Mouse (Mus musculus) forebrain, embryonic 14.5 days (tissue): ENCODE measurements around the gene Tbcd. TPM values are rescaled to one million over a fixed set of nuclear protein-coding genes. Genes with fewer than 3 reads are reported as not detected.

ENCODE experiments used
- ATAC-seq: fragments of 200-750 bp; cut with Nextera tagmentation; 2 replicates; pipeline ENCODE4 v1.8.0; 2017; ENCODE audit warnings: mild to moderate bottlenecking, moderate library complexity
- DNase-seq: peaks from one replicate; pipeline ENCODE4 v3.0.0-alpha.2; 2015; ENCODE audit warnings: low spot score
- H3K27ac ChIP-seq: fragments of 300-500 bp; sonication (generic); 2 replicates; pipeline ENCODE4 v1.5.1; 2014; ENCODE audit warnings: low read depth, mild to moderate bottlenecking, control low read depth, low read length, moderate library complexity
- H3K27me3 ChIP-seq: fragments of 300-500 bp; sonication (generic); replicated peaks from 2 replicates; pipeline ENCODE4 v1.6.1; 2014; ENCODE audit warnings: low read length, control low read depth, mixed read lengths; ENCODE audit not compliant: control insufficient read depth, insufficient read depth
- H3K36me3 ChIP-seq: fragments of 300-500 bp; sonication (generic); 2 replicates; pipeline ENCODE4 v1.6.1; 2014; ENCODE audit warnings: low read length, control low read depth; ENCODE audit not compliant: control insufficient read depth, insufficient read depth
- H3K4me1 ChIP-seq: fragments of 300-500 bp; sonication (generic); 2 replicates; pipeline ENCODE4 v1.6.1; 2014; ENCODE audit warnings: antibody characterized with exemption, low read length, control low read depth; ENCODE audit not compliant: control insufficient read depth, insufficient read depth
- H3K4me2 ChIP-seq: fragments of 300-500 bp; sonication (generic); 2 replicates; pipeline ENCODE4 v1.6.1; 2014; ENCODE audit warnings: mild to moderate bottlenecking, control low read depth, low read length
- H3K4me3 ChIP-seq: fragments of 300-500 bp; sonication (generic); 2 replicates; pipeline ENCODE4 v1.5.1; 2014; ENCODE audit warnings: low read depth, low read length, control low read depth
- H3K9ac ChIP-seq: fragments of 300-500 bp; sonication (generic); 2 replicates; pipeline ENCODE4 v1.6.1; 2014; ENCODE audit warnings: mild to moderate bottlenecking, low read length, control low read depth, moderate library complexity
- H3K9me3 ChIP-seq: fragments of 300-500 bp; sonication (generic); replicated peaks from 2 replicates; pipeline ENCODE4 v1.6.1; 2016; ENCODE audit warnings: low read length, control low read depth, mixed read lengths; ENCODE audit not compliant: control insufficient read depth
- WGBS: fragments of 180-500 bp; shearing (Covaris S2); extraction: QIAGEN DNeasy Blood & Tissue Kit; methylation state at CpG from one replicate; pipeline ENCODE4 v1.1.7; 2014; 5-methylcytosine and 5-hydroxymethylcytosine counted together
- polyA plus RNA-seq: library from polyadenylated mRNA; unstranded; fragments of >200 nt; fragmentation: Nextera tagmentation; extraction: Ambion mirVana; gene quantifications from 2 replicates; pipeline ENCODE4 v1.2.1, GENCODE M21; 2014

Gene Tbcd
- polyA plus RNA-seq, 1 experiment from 2014 or later: 33.8 TPM

DNA sequence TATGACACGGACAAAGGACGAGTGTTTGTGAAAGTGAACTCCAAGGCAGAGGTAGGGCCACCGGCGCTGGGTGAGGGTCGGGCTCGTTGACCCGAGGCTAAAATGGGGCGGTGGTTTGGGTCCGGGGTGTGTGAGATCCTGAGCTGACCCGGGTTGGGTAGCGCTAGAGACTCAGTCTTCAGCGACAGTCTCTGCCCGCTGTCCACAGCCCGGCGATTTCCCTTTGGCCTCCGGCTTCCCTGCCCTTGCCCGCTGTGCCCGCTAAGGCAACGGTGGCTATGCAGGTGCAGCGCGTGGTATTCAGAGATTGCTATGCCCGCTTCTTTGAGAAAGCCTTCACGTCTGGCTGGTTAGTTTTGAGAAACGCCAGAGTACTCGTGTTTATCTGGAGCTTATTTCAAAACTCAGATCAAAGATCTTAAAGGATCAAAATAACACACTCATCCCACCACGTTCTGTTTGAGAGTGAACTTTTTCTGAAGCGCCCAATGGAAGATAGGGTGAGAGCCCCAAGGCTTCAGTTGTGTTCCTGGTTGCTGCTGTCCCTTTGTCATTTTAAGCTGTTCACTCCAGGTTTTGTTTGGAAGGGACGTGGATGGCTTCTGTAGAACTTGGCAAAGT, 30.1 kb upstream of the Tbcd start:
- ATAC-seq (peak; percentile 65), DNase-seq (peak; percentile 14)
- H3K27me3 ChIP-seq: no peaks in the 10 kb centered on the region
- H3K27ac ChIP-seq: no peak overlapping the region
- 0 out of 2 replicates have a peak, but pooled peaks cover 5% of the 10 kb centered on the region for H3K4me1 ChIP-seq
- H3K36me3 ChIP-seq: no peaks in the 10 kb centered on the region
- WGBS: 1% methylated on average over 28 of the region's 28 CpGs
- peak overlapping the region; percentile 77 for H3K9ac ChIP-seq
- peak overlapping the region; percentile 64 for H3K4me2 ChIP-seq
- peak overlapping the region; percentile 70 for H3K4me3 ChIP-seq
- H3K9me3 ChIP-seq: no peaks in the 10 kb centered on the region

DNA sequence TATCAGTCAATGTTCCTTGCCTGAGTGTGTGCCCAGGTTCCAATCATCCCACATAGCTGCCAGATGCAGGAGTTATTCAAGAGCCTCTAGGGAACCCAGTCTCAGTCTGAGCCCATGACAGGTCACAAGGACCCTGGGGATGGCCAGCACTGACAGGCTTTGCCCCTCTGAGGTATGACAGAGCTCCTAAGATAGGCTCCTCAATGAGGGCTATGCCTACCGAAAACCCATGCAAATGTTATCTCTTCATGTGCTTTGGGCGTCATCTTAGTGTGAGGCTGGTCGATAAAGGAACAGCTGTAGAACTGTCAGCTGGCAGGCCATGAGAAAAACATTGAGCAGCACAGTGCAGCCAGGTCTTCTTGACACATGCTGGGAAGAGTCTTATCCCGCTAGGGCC, 18.4 kb upstream of the Tbcd start:
- DNase-seq (no peak), ATAC-seq (no peak)
- 87% methylated on average over 4 of the region's 4 CpGs for WGBS
- Histone ChIP-seq H3K4me3 (no peak overlapping the region), H3K27me3 (no peaks in the 10 kb centered on the region), H3K9ac (no peak overlapping the region), H3K4me1 (peaks cover 4% of the 10 kb centered on the region; the same call in 1 of the 2 replicates), H3K9me3 (no peaks in the 10 kb centered on the region), H3K27ac (no peak overlapping the region), H3K36me3 (peaks cover 10% of the 10 kb centered on the region; the same call in 1 of the 2 replicates), H3K4me2 (no peak overlapping the region)

DNA sequence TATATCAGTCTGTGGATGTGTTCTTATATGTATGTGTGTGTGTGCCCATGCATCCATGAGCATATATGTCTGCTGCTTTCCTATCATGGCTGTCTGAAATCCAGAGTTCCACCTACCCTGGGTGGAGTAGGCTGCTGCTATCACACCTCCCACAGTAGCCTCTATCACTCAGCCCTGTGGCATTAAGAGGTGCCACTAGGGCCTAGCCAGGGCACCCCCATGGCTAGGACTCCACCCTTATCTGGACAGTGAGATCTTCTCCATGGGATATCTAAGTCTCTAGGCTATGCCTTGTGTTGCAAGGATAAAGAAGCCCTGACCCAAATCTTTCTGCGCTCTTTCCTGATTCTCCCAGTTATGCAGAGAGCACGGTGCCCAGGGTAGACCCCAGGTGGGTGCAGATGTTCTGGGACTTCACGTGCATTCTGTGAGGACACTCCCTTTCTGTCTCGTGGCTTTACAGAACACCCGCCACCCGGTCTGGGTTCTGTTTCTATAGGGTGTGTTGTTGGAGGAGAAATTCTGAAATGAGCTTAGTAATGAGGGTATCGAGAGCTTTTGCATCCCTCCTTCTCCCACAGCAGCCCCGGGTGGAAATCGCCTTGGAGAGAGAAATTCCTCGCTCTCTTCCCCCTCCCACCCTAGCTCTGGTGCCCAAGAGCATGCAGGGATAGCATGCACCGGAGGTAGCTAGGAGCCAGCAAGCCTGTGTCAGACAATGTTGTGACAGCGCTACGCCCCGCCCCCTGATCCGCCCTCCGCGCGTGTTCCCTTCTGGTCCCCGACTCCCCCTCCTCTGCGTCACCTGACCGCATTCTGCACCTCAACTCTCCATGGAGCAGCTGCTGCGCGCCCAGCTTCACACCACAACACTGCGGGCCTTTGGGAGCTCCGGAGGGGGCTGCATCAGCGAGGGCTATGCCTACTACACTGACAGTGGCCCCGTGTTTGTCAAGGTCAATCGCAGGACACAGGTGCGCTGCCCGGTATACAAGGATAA, 17.3 kb upstream of the Tbcd start, which contains the start of gene Fn3k:
TSS of gene Fn3k (plus strand) at position 758 of the 1,000 bp plus-strand sequence.
- peaks cover 4% of the 10 kb centered on the region; the same call in 1 of the 2 replicates for H3K4me1 ChIP-seq
- peak; percentile 99 for ATAC-seq
- peak; percentile 93 for DNase-seq
- WGBS: 7% methylated on average over 30 of the region's 30 CpGs
- peaks cover 1% of the 10 kb centered on the region; the same call in 1 of the 2 replicates for H3K36me3 ChIP-seq
- H3K4me3 ChIP-seq: peak within 1 kb of the TSS; percentile 37
- H3K4me2 ChIP-seq: peak within 1 kb of the TSS; percentile 73
- no peaks in the 10 kb centered on the region for H3K9me3 ChIP-seq
- H3K27me3 ChIP-seq: no peaks in the 10 kb centered on the region
- H3K9ac ChIP-seq: peak within 1 kb of the TSS; percentile 63
- peak within 1 kb of the TSS; percentile 23; the same call in 1 of the 2 replicates for H3K27ac ChIP-seq

DNA sequence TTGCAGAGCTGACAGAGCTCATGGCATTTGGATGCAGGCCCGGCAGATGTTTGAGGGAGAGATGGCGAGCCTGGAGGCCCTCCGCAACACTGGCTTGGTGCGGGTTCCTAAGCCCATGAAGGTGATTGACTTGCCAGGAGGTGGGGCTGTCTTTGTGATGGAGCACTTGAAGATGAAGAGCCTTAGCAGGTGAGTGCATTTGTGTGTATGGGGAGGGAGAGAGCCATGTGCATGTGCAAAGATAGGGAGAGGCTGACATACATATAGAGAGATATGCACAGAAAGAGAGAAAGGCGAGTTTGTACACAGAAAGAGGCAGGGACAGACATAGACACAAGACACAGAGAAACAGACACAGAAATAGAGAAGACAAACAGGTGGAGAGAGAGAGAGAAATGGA, 14.5 kb upstream of the Tbcd start:
- DNase-seq: no peak
- H3K4me3 ChIP-seq: no peak overlapping the region
- 74% methylated on average over 5 of the region's 5 CpGs for WGBS
- H3K9me3 ChIP-seq: no peaks in the 10 kb centered on the region
- H3K4me1 ChIP-seq: peaks cover 4% of the 10 kb centered on the region; the same call in 1 of the 2 replicates
- no peak overlapping the region for H3K4me2 ChIP-seq
- ATAC-seq: no peak
- no peak overlapping the region for H3K27ac ChIP-seq
- no peaks in the 10 kb centered on the region for H3K36me3 ChIP-seq
- H3K27me3 ChIP-seq: no peaks in the 10 kb centered on the region
- no peak overlapping the region for H3K9ac ChIP-seq

DNA sequence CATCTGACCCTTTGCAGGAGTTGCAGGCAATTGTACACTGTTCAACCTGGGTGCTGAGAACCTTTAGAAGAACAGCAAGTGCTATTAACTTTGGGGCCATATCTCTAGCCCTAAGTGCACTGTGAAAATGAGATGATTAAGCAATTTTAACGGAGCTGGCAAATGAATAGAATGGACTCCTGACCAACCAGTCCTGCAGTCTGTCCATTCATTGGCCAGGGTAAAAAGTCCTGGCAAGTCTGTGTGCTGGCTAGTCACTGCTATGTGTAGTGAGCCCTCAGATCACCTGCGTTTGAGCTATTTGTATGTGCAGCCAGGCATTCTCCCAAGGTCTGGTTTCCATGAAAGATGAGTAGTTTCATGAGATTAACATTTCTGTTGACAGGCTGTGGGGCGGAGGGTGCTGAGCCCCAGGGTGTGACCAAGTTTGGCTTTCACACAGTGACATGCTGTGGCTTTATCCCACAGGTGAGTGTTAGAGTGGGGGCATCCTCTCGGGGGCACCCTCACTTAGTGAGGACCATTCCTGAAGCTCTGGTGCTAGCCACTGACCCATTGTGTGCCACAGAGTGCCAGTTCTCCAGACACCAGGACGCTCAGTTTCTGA, 12.0 kb upstream of the Tbcd start:
- no peaks in the 10 kb centered on the region for H3K9me3 ChIP-seq
- no peak overlapping the region for H3K4me3 ChIP-seq
- H3K27ac ChIP-seq: no peak overlapping the region
- no peaks in the 10 kb centered on the region for H3K27me3 ChIP-seq
- ATAC-seq (no peak), DNase-seq (no peak)
- no peak overlapping the region for H3K4me2 ChIP-seq
- no peaks in the 10 kb centered on the region for H3K36me3 ChIP-seq
- no peak overlapping the region for H3K9ac ChIP-seq
- 69% methylated on average over 5 of the region's 5 CpGs for WGBS
- H3K4me1 ChIP-seq: no peaks in the 10 kb centered on the region

DNA sequence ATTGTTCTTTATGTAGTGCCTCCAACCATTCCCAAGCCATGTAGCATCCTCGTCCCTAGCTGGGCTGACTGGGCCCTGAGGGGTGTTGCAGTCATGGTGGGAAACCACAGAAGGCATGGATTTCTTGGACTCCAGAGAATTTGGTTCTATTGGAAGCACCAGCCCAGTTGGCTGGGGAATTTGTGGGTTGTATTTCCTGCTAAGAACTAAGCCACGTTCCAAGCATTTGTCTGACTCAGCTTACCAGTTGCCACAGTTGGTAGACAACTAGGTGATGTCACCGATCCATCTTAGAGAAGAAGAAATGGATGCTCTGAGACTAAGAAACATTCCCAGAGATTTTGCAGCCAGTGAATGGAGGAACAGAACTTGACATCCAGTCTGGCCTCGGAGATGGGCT, 10.1 kb upstream of the Tbcd start:
- WGBS: 85% methylated on average over 4 of the region's 4 CpGs
- H3K4me1 ChIP-seq: no peaks in the 10 kb centered on the region
- no peak overlapping the region for H3K27ac ChIP-seq
- DNase-seq (no peak), ATAC-seq (no peak)
- H3K4me3 ChIP-seq: no peak overlapping the region
- no peaks in the 10 kb centered on the region for H3K36me3 ChIP-seq
- no peaks in the 10 kb centered on the region for H3K9me3 ChIP-seq
- H3K9ac ChIP-seq: no peak overlapping the region
- H3K27me3 ChIP-seq: no peaks in the 10 kb centered on the region
- H3K4me2 ChIP-seq: no peak overlapping the region

DNA sequence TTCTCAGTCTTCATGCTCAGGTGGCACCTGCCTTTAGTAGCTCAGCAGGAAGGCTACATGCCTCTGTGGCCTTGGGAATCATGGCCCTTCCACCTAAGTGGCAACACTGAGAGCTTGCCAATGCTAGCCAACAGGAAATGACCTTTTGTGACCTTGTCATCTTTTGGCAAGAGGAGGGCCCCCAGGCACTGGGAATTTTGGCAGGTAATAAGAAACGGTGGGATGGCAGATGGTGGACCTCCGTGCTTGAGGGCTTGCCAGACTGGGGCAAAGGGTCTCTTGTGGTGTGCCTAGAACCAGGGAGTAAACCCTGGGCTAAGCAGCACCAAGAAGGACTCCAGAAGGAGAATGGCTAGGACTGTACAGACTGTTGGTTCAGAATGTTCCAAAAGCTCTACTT, 9.7 kb upstream of the Tbcd start:
- no peak for ATAC-seq
- 77% methylated on average over 2 of the region's 2 CpGs for WGBS

DNA sequence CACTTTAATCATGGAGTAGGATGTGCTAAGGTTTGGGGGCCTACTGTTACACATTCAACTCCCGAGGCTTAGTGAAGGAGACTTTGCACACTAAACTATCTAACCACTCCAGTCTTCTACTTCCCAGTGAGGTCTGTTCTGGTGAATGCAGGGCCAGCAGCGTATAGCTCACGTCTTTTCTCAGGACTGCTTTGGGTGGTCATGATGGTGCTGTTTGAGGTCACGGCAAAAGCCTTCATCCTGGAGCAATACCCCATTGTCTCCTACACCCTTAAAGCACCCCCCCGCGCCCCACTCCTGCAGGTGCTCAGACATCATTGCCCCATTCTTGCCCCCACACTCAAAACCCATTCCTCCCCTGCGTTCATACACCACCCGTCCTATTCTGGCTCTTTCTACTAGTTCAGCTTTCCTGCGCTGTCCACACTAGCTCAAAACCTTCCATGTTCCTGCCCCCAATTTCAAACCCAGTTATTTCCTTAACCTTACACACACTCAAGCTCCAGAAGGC, 478 bp upstream of the Tbcd start:
- Histone ChIP-seq H3K4me2 (peak overlapping the region; percentile 64), H3K4me1 (peaks cover 11% of the 10 kb centered on the region), H3K27ac (peak overlapping the region; percentile 84; the same call in 1 of the 2 replicates), H3K9me3 (no peaks in the 10 kb centered on the region), H3K36me3 (peaks cover 4% of the 10 kb centered on the region; the same call in 1 of the 2 replicates), H3K9ac (peak overlapping the region; percentile 80), H3K27me3 (no peaks in the 10 kb centered on the region), H3K4me3 (peak overlapping the region; percentile 84)
- 22% methylated on average over 9 of the region's 9 CpGs for WGBS
- ATAC-seq (no peak; the same call in 1 of the 2 replicates), DNase-seq (no peak)

More for the DNA sequence above, 9.7 kb upstream of the Tbcd start:
- Histone ChIP-seq H3K4me3 (no peak overlapping the region), H3K27ac (no peak overlapping the region), H3K36me3 (no peaks in the 10 kb centered on the region), H3K9me3 (no peaks in the 10 kb centered on the region), H3K4me1 (no peaks in the 10 kb centered on the region), H3K27me3 (no peaks in the 10 kb centered on the region), H3K4me2 (no peak overlapping the region), H3K9ac (no peak overlapping the region)
- no peak for DNase-seq
